Mouse (Mus musculus): ENCODE results near the gene Mbip.

Mbip gene

GRCm38 (mm10) chr12:56295160-56295559, 50.5 kb downstream of the Mbip start:
- no peak for DNase-seq (ENCODE audit: low spot score in 2 of 2)

GRCm38 (mm10) chr12:56288548-56288947, 57.1 kb downstream of the Mbip start:
- DNase-seq (ENCODE audit: low spot score in 2 of 2): no peak

GRCm38 (mm10) chr12:56286828-56287227, 58.9 kb downstream of the Mbip start:
- DNase-seq (ENCODE audit: low spot score in 2 of 2): no peak

- no peak for DNase-seq (ENCODE audit: low spot score in 2 of 2)
These were observed 61.5 kb downstream of the Mbip start for GRCm38 (mm10) chr12:56284210-56284609.

- no peak for DNase-seq (ENCODE audit: low spot score in 2 of 2)
These were observed 64.0 kb downstream of the Mbip start for GRCm38 (mm10) chr12:56281649-56282048.

Measured in right cerebral cortex, postnatal 36 days (tissue).